In the genomic region with DNA sequence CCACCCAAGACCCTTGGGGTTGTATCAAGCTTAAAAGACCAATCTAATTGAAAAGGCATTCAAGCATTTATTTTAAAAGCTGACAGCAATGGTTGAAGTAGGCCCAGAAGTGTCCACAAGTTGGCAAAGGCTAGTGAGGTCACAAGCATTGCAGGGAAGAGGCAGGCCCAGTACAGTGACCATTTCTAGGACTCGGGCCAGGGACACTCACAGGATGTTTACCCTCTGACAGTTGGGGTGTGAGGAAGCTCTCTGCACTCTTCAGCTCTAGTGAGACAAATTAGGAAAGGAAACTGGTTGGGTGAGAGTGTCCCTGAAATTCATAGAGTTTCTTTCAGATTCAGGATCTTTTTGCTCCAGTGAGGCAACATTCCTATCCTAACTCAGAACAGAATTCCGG, we compare ENCODE assay signal across 9 mouse cellular contexts.
DNase-seq lines count a peak whose midpoint lies in the region; ATAC-seq lines count a peak whose summit lies in the region.
"Had no signal": no experiment of that assay in that cellular context is flagged by ENCODE, and none has a peak within 500 bp of the region (broad histone marks: within the 10 kb centered on the region; RNA-seq: fewer than 3 reads in every experiment).

No protein-coding gene starts in this region.

- H3K4me2 ChIP-seq in kidney, embryonic 16.5 days (replicated peaks; ENCODE audit: low read depth, low read length) = no peak overlapping the region
- H3K4me2 ChIP-seq: heart, embryonic 13.5 days had no signal

- no peak for ATAC-seq in kidney, embryonic 16.5 days (ENCODE audit: low FRiP score, low TSS enrichment)
- peak; percentile 31; the same call in 1 of the 2 replicates for ATAC-seq in megakaryocyte, adult 5-6 weeks (ENCODE audit: poor library complexity, severe bottlenecking)

- H3K27me3 ChIP-seq in kidney, embryonic 16.5 days (ENCODE audit: insufficient read depth, low read length) = no peaks in the 10 kb centered on the region
- H3K27me3 ChIP-seq: heart, embryonic 13.5 days had no signal

- peak overlapping the region; percentile 55 for H3K27ac ChIP-seq in kidney, embryonic 16.5 days (ENCODE audit: low read length)

- no peak overlapping the region for H3K9ac ChIP-seq in kidney, embryonic 16.5 days (replicated peaks; ENCODE audit: low read length)
- H3K9ac ChIP-seq: heart, embryonic 13.5 days had no signal

- peaks cover 44% of the 10 kb centered on the region for H3K4me1 ChIP-seq in kidney, embryonic 16.5 days (ENCODE audit: insufficient read depth, low read length)

- H3K4me3 ChIP-seq in kidney, embryonic 16.5 days (ENCODE audit: low read length) = no peak overlapping the region
- H3K4me3 ChIP-seq: heart, embryonic 13.5 days had no signal

- H3K9me3 ChIP-seq in kidney, embryonic 16.5 days (ENCODE audit: low read length) = no peaks in the 10 kb centered on the region
- H3K9me3 ChIP-seq: heart, embryonic 13.5 days had no signal

- H3K36me3 ChIP-seq in kidney, embryonic 16.5 days (ENCODE audit: insufficient read depth, low read length) = peaks cover 12% of the 10 kb centered on the region

- WGBS in kidney, embryonic 16.5 days = 63% methylated on average over 2 of the region's 2 CpGs

- peak; percentile 81 for DNase-seq in adrenal gland, adult 2 months
- no peak for DNase-seq in adrenal gland, postnatal 4 days (ENCODE audit: low spot score in 2 of 2)
- peak; percentile 12 for DNase-seq in right cerebral cortex, postnatal 4 days
- no peak for DNase-seq in right cerebral cortex, postnatal 14 days
- DNase-seq in thymus, postnatal 36 days = no peak
- DNase-seq in right cerebral cortex, adult 2 months (ENCODE audit: low spot score in 2 of 2) = no peak

Comparison
In these comparisons a context has a peak if more than half of its experiments do, and no peak if none do; other contexts are left out.
1. DNase-seq: peak in adrenal gland, adult 2 months (single experiment) and right cerebral cortex, postnatal 4 days (single experiment); none in adrenal gland, postnatal 4 days (0 of 2), right cerebral cortex, postnatal 14 days (single experiment), thymus, postnatal 36 days (0 of 2) and right cerebral cortex, adult 2 months (0 of 2).